Mouse (Mus musculus) mesoderm, embryonic 11.5 days (tissue): ENCODE results near the gene Entpd8.

Experiments used
- DNase-seq: peaks from one replicate; pipeline ENCODE4 v3.0.0-alpha.2; 2012; ENCODE audit warnings: low read depth, low spot score

Gene Entpd8

DNA sequence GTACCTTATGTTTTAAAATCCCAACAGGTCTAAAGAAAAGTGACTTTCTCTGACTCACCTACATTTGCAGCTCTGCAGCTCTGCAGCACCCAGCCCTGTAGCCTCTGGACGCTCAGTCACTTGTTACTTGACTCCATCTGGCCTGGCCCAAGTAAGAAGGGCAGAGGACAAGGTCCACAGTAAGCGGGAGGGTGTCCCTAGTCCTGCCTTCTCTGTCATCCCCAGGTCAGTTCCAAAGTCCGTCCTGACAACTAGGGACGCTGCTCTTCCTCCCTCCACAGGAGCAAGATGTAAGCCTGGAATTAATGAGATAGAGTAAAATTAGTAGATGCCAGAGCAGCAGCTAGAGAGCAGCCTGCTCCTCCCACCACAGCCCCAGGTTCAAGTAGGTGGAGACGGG, at the start of gene Entpd8:
Gene Entpd8, plus strand, starts transcription at position 229 of the 400 bp plus-strand sequence.
- no peak for DNase-seq

DNA sequence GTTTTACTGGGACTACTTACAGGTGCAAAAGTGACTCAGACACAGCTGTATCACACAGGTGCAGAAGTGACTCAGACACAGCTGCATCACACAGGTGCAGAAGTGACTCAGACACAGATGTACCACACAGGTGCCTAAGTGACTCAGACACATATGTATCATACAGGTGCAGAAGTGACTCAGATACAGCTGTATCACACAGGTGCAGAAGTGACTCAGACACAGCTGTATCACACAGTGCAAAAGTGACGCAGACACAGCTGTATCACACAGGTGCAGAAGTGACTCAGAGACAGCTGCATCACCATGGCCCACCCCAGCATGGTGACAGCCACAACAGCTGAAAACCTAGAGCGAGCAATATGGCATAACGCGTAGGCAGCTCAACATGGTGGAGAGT, 45.1 kb upstream of the Entpd8 start:
- no peak for DNase-seq

GRCm38 (mm10) chr2:25040089-25040488, 40.0 kb upstream of the Entpd8 start:
- no peak for DNase-seq

- DNase-seq = no peak
Observed at GRCm38 (mm10) chr2:25050921-25051320, 29.2 kb upstream of the Entpd8 start.

GRCm38 (mm10) chr2:25051450-25051849, 28.7 kb upstream of the Entpd8 start:
- no peak for DNase-seq

DNA sequence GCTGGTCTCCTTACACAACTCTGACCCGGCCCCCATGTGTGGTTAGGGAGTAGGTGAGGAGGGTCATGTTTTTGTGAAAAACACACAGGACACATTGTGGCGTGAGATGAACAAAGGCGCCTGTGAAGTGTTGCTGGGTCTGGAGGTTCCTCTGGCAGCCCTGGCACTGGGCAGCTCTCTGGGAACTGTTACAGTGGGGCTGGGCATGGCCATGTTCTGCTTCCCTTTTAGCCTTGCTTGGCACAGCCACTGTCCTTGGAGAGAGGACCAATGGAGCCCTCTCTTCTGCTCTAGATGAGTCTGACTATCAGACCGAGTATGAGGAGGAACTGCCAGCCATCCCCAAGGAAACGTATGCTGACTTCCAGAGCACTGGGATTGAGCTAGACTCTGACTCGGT, 27.0 kb upstream of the Entpd8 start:
- DNase-seq = no peak

- DNase-seq = peak; percentile 86
Observed at GRCm38 (mm10) chr2:25054221-25055067, 25.7 kb upstream of the Entpd8 start, which contains the start of gene Nsmf. Nsmf (plus strand) TSS chr2:25054355.

- DNase-seq = no peak
Observed at GRCm38 (mm10) chr2:25055068-25055405, 25.1 kb upstream of the Entpd8 start.

GRCm38 (mm10) chr2:25055409-25056155, 24.5 kb upstream of the Entpd8 start:
- DNase-seq = no peak

DNA sequence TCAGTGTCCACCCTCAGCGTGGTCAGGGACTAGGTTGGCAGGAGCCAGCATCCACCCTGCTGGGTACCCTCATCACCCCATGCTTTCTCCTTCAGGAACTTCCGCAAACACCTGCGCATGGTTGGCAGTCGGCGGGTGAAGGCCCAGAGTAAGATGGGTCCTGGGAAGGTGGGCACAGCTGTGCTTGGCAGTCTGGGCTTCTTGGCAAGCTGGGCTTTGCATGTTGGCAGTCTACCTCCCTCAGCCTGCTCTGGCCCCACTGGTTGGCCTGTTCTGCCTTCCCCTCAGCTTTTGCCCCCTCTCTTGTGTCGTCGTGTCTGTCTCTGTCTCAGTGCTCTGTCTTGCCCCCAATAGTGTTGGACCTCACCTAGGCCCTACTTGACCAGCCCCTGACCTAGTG, 21.2 kb upstream of the Entpd8 start:
- DNase-seq = no peak

DNA sequence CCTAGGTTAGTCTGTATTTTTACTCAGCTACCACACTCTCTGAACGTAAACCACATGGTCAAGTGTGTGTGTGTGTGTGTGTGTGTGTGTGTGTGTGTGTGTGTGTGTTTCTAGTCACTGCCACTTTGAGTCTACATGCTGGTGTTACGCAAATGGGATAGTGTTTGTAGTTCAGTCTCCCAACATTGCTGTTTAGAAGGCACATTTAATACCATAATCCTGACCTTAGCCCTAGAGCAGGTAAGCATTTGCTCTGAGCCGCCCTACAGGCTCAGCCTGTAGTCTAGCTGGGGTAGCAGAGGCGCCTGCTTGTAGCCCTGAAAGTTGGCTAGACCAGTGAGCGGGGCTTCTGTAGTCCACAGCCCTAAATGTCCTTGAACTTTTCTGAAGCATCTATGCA, 16.6 kb upstream of the Entpd8 start:
- DNase-seq = no peak

DNA sequence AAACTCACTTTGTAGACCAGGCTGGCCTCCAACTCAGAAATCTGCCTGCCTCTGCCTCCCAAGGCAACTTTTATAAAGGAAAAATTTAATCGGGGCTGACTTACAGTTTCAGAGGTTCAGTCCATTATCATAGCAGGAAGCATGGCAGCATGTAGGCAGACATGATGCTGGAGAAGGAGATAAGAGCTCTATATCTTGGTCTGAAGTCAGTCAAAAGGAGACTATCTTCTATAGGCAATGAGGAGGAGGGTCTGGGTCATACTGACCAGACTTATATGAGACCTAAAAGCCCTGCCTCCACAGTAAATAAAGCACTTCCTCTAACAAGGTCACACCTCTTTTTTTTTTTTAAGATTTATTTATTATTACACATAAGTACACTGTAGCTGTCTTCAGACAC, 15.8 kb upstream of the Entpd8 start:
- DNase-seq = no peak

DNA sequence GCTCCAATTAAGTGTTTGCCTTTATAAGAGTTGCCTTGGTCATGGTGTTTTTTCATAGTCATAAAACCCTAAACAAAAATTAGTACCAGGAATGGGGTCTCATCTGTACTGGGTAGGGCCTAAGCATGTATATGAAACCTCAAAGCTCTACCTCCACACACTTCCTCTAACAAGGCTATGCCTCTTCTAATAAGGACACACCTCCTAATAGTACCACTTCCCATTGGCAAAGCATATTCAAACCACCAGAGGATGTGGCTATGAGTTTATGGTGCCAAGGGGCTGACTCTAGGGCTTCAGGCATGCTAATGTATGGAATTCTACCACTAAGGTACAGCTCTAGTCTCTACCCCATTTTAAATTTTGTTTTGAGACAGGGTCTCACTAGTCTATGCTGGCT, 14.6 kb upstream of the Entpd8 start:
- no peak for DNase-seq

GRCm38 (mm10) chr2:25066552-25066951, 13.6 kb upstream of the Entpd8 start:
- DNase-seq = no peak

DNA sequence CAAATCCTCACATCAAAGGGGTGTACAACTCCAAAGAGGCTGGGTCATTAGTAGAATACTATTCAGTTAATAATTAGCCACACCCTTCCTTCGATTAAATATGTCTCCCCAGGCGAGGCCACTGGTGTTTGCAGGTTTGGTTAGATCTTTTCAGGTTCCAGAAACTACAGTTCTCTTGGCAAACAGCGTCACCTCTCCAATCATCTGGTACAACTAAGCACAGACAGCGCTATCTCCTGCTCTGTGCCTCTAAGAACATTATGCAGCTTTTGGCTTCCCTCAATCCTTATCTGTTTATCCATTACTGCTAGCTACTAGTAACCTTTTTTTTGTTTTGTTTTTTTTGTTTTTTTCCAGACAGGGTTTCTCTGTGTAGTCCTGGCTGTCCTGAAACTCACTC, 10.6 kb upstream of the Entpd8 start:
- DNase-seq = no peak

- no peak for DNase-seq
Observed at GRCm38 (mm10) chr2:25072398-25072797, 7.7 kb upstream of the Entpd8 start.

DNA sequence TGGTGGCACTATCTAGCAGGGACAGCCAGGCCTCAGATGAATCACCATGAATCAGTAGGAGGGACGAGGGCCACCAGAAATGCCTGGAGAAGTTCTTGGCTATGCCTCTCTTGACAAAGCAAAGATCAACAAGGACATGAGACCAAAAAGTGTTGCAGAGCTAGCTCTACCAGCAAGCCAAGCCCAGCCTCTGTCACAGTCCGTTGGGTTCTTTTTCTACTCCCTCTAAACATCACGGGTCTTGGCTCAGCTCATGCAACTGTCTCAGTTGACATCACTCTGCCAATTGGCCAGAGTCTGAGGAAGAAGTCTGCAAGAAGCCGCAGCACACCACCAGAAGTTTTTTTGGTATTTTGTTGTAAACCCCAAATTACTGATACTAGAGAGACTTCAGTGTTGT, 4.6 kb upstream of the Entpd8 start:
- DNase-seq = no peak

DNA sequence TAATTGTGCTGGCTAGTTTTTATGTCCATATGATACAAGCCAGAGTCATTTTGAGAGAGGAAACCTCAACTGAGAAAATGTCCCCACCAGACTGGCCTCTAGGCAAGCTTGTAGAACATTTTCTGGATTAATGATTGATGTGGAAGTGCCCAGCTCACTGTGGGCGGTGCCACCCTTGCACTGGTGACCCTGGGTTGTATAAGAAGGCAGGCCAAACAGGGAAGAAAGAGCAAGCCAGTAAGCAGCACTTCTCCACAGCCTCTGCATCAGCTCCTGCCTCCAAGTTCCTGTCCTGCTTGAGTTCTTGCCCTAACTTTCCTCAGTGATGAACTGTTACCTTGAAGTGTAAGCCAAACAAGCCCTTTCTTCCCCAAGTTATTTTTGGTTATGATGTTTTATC, 1.1 kb upstream of the Entpd8 start:
- no peak for DNase-seq

DNA sequence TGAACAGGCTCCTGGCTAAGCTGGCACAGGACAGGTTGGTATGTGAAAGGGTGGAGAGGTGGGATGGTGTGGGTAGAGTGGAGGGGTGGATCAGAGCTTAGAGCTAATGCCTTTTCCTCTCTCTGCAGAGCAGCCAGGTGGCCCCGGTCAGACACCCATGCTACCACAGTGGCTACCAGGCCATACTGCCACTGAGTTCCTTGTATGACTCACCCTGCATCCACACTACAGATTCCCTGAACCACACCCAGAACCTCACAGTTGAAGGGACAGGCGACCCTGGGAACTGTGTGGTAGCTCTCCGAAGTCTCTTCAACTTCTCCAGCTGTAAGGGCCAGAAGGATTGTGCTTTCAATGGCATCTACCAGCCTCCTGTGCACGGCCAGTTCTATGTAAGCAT, 3.6 kb downstream of the Entpd8 start:
- no peak for DNase-seq

DNA sequence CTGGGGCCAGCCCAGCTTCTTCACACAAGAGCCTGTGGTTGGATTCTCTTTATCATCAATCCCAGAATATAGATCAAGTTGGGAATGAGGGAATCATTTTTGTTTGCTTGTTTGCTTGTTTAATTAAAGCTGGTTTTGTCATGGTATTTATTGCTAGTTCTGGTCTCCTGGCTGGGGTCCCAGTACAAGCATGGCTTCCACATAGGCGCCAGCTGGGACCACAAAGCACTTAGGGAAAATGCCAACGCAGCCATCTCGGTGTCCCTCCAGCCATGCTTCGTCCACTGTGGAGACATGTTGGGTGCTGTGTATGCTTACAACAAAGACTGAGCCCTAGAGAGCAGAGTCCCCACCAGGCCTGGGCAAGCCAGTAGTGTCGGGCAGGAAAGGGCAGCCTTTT, 5.5 kb downstream of the Entpd8 start:
- DNase-seq = no peak

- no peak for DNase-seq
Observed at GRCm38 (mm10) chr2:25087842-25088241, 7.7 kb downstream of the Entpd8 start.

- no peak for DNase-seq
Observed at GRCm38 (mm10) chr2:25088636-25089035, 8.5 kb downstream of the Entpd8 start.

- no peak for DNase-seq
Observed at GRCm38 (mm10) chr2:25094785-25095108, 14.6 kb downstream of the Entpd8 start.
